Mouse (Mus musculus): ENCODE results near the gene Bmp4.

Gene Bmp4

GRCm38 (mm10) chr14:46385701-46386477 is 4.6 kb downstream of the Bmp4 start:
- no peak for DNase-seq (ENCODE audit: low spot score)

- no peak for DNase-seq (ENCODE audit: low spot score)
Measured at GRCm38 (mm10) chr14:46384946-46385691, 5.3 kb downstream of the Bmp4 start.

- DNase-seq (ENCODE audit: low spot score), result no peak
Measured at GRCm38 (mm10) chr14:46381457-46381856, 9.0 kb downstream of the Bmp4 start.

GRCm38 (mm10) chr14:46380286-46380721 is 10.2 kb downstream of the Bmp4 start:
- DNase-seq (ENCODE audit: low spot score), result no peak

GRCm38 (mm10) chr14:46379285-46379684 is 11.2 kb downstream of the Bmp4 start, which contains the start of gene Gm15217:
Gene Gm15217 (plus strand): TSS chr14:46379414.
- no peak for DNase-seq (ENCODE audit: low spot score)

GRCm38 (mm10) chr14:46375796-46376195 is 14.7 kb downstream of the Bmp4 start:
- DNase-seq (ENCODE audit: low spot score), result no peak

GRCm38 (mm10) chr14:46372452-46372851 is 18.0 kb downstream of the Bmp4 start:
- no peak for DNase-seq (ENCODE audit: low spot score)

GRCm38 (mm10) chr14:46363209-46363608 is 27.3 kb downstream of the Bmp4 start:
- peak; percentile 56 for DNase-seq (ENCODE audit: low spot score)

GRCm38 (mm10) chr14:46357696-46358095 is 32.8 kb downstream of the Bmp4 start:
- no peak for DNase-seq (ENCODE audit: low spot score)

- DNase-seq (ENCODE audit: low spot score), result no peak
Measured at GRCm38 (mm10) chr14:46357286-46357685, 33.2 kb downstream of the Bmp4 start.

- no peak for DNase-seq (ENCODE audit: low spot score)
Measured at GRCm38 (mm10) chr14:46344750-46345149, 45.7 kb downstream of the Bmp4 start.

GRCm38 (mm10) chr14:46338801-46339200 is 51.7 kb downstream of the Bmp4 start:
- DNase-seq (ENCODE audit: low spot score), result no peak
